Mouse (Mus musculus): Measurements from ENCODE around the gene Cobll1.
"Not testable (repeated sequence)": the region's sequence is repeated elsewhere in the genome, so short reads cannot be mapped to it uniquely, and the experiment has no call there.

Gene Cobll1

DNA sequence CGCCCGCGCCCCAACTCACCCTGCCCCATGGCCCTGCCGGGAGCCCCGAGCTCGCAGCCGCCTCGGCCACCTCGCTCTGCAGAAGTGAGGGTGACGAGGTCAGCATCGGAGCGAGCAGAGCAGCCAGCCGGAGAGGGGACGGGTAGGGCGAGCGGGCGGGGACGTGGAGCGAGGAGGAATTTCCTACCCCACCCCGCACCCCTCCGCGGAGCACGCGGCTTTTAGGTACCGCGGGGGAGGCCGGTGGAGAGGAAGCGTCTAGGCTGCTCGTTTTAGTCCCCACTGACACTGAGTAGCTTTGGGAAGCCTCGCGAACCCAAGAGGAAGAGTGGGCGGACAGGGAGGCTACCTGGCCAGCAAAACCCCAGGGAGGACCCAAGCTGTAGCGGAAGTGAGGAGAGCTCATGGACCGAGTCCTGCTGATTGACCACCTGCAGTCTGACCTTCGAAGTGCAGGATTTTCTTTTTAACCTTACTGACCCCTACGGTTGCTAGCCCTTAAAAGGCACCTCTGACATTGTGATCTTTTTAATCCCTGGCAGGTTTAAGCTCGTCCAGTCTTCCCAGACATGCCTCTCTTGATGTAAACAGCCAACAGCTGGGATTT lies at the start of gene Cobll1:
Gene Cobll1 (minus strand): TSS at position 440 of the 607 bp plus-strand sequence.
- DNase-seq = peak in 1 of 2 experiments; percentile 70

- DNase-seq = no peak
These were observed 49.5 kb upstream of the Cobll1 start for GRCm38 (mm10) chr2:65288696-65289095.

DNA sequence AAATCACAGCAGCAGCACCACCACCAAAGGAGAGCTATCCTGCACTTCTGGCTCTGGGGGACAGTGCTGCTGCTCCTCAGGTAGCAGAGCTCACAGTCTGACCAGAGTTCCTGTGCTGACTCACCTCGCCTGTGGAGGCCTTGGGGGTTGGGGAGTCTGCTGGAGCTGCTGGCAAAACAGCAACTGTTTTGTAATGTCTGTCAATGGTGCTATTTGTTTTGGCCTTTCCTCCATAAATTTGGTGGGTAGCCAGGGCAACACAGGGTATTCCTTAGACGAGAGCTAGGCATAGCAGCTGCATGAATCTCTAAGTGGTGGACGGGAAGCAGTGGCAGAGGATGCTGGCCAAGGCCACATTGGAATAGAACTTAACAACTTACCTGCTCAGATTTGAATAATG lies 46.2 kb upstream of the Cobll1 start:
- peak; percentile 34 to 62 for DNase-seq

DNA sequence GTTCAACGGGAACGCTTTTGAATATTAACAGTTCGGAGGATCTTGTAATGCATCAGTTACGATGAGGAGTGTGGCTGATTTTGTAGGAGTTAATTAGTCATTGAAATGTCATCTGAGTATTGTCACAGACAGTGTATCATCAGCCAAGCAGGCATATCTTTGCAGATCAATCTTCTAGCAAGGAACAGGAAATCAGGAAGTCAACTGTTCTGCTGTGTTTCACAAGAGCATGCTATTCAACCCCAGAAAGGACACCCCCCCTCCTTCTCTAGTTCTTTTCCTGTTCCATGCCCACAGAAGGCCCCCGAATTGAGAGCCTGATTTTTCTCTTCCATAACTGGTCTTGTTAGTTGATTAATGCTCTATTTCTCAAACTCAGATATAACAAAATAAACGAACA lies 43.8 kb upstream of the Cobll1 start:
- no peak for DNase-seq

GRCm38 (mm10) chr2:65279029-65279690 lies 40.0 kb upstream of the Cobll1 start:
- DNase-seq = no peak

DNA sequence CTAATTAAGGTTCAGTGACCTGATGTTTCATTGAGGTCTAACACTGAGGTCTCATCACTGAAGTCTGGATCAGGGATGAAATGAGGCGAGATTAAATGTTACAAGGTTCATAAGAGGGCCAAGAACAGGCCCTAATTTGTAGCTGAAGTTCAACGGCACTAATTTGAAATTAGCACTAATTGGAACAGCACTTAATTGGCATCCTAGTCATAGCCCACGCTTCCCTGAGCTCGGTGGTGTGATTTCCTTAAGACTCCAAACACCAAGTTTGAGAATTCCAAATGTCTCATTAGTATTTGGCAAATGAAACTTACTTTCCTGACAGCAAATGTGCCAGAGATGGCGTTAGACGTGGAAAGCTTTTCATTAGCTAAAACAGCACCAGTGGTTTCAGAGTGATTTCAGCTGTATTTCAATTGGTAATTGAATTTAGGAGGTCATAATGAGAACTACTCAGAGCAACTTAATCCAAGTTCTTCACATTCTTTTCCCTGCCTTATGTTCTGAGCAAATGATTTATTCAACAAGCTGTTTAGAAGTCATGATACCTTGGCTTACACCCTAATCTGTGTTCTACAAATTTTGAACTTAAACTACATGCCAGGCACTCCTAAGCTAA lies 36.3 kb upstream of the Cobll1 start:
- no peak for DNase-seq

DNA sequence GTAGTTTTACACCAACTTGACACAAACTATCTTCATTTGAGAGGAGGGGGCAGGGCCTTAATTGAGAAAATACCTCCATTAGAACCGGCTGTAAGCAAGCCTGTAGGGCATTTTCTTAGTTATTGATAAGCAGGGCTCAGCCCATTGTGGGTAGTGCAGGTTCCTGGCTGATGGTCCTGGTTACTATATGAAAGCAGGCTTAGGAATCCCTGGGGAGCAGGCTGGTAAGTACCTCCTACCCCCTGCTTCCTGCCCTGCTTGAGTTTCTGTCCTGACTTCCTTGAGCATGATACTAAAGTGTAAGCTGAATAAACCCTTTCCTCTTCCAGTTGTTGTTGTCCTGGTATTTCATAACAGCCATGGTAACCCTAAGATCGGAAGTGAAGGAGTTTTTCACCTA lies 34.7 kb upstream of the Cobll1 start:
- no peak for DNase-seq

GRCm38 (mm10) chr2:65268731-65269130 lies 29.5 kb upstream of the Cobll1 start:
- no peak for DNase-seq

GRCm38 (mm10) chr2:65267834-65268233 lies 28.6 kb upstream of the Cobll1 start:
- no peak for DNase-seq

GRCm38 (mm10) chr2:65266576-65267299 lies 27.5 kb upstream of the Cobll1 start:
- no peak for DNase-seq

- DNase-seq = peak; percentile 18 to 32
These were observed 23.0 kb upstream of the Cobll1 start for GRCm38 (mm10) chr2:65262251-65262650.

- DNase-seq = not testable (repeated sequence)
These were observed 21.6 kb upstream of the Cobll1 start for GRCm38 (mm10) chr2:65260828-65261227.

DNA sequence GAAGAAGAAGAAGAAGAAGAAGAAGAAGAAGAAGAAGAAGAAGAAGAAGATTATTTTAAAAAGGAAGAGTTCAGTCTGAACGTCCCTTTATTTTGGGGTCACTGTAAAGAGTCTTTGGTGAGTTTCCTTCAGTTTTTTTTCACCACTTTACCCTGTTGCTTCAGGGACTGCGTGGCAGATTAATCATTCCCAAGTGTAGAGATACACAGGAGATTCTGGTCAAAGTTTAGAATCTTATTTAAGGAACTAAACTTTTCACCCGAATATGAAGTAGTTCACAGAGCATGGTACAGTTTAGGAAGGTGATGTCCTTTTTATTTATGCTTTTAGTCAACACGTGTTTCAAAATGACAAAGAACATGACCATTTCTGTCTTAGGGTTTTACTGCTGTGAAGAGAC lies 21.2 kb upstream of the Cobll1 start:
- DNase-seq = no peak

DNA sequence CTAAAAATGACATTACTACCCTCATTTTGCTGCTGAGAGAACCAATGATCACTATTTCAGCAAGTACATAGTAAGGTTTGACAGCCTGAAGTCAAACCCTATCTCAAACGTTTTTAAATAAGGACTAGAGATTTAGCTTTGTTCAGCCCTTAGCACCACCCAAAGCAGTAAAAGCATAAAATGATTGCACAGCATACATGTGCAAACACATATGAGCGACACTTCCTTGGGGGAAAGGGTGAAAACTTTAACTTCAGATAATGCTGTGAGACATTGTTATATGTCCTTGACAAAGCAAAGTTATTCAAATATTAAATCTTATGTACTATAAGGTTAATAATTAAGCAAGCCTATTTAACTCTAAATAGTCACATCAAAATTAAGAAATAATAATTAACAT lies 18.2 kb upstream of the Cobll1 start:
- DNase-seq = no peak

DNA sequence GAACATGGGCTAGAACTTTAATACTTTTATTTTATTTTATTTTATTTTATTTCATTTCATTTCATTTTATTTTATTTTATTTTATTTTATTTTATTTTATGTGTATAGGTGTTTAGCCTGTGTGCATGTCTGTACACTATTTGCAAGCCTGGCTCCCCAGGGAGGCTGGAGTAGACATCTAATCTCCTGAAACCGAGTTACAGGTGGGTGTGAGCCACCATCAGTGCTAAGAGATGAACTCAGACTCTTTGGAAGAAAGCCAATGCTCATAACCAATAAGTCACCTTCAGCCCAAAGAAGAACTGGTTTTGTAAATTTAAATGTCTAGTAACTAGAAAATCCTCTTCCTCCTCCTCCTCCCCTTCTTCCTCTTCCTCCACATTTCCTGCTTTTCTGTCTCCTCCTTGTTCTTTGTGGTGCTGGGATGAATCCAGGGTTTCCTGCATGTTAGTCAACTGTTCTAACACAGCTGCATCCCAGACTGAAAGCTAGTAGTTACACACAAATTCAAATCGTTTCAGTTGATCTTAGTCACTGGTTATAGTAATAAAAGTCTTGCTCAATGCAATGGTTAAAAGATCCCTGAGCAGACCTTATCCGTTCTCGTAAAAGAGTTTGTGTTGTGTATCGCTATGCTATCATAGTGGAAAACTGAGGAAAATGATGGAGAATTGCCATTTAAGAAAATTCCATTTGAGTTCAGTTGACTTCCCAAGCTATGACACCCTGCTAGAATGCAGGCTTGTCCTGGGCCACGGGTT lies 17.5 kb upstream of the Cobll1 start:
- DNase-seq = no peak

- no peak for DNase-seq
These were observed 11.4 kb upstream of the Cobll1 start for GRCm38 (mm10) chr2:65250589-65251104.

DNA sequence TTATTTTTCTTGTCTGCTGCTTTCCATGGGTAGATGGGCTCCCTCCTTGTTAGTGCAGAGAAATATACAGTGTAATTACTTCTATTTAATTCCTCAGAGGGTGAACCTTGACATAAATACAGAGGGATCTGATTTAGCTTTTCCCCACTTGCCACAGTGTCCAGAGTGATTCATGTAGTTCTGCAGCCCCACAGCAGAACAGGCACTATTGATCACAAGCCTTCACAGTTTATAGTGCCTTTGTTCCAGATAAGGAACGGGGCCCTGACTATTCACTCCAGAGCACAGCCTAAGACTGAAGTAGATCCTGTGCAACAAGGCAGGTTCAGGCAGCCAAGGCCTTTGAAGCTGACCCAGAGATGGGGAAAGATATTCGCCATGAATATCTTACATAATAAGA lies 10.4 kb upstream of the Cobll1 start:
- no peak for DNase-seq

DNA sequence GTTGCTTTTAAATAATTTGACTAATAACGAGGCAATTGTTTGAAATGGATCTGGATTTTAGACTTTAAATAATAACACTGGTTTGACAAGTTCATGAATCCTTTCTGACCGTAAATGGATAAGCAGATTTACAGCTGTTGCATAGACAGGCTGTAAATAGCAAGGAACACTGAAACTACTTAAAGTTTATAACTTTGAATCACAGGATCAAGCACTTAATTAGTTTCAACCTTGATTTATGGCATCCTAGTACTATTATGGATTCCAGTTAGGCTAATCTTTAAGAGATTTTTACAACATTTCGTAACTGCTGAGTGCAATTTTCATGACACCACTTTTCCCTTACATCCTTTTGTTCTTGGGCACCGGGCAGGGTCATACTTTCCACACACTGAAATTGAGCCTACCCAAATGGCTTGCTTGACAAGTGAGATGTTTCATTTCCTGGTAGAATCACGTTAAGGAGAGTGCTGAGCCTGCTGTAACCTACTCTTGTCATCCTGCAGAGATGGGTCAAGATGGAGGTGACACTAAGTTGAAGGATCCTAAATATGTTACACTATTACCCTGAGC lies 1.1 kb upstream of the Cobll1 start:
- DNase-seq = no peak

DNA sequence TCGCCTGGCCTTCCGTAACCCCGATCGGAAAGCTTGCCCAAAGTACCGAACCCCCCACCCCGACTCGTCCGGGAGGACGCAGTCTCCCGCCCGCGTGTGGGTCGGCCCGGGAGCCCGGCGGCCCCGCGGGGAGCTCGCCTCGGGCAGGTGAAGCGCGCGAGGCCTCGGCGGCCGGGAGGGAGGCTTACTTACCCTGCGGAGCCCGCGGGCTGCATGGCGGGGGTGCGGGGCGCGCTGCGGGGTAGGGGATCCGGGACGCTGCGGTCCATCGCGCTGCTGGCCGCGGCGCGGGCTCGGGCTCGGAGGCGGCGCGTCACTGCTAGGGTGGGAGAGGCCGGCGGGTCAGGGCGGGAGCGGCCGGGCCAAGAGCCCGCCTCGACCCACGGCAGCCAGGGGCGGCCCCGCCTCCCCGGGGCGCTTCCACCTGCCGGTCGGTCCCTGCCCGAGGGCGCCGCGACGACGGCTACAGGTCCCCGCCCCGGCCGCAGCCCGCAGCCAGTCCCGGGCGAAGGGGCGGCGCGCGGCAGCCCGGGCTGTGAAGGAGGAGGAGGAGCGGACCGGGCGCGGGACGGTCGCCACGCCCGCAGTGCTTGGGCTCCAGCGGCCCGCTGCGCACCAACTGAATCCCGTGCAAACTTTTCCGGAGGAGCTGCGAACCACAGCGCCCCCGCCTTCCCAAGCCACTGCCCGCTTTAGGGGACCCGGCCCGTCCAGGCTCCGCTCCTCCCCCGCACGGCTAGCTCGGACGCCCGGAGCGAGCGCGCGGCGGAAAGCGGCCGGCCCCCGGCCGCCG lies 836 bp downstream of the Cobll1 start:
- peak; percentile 91 to 94 for DNase-seq

GRCm38 (mm10) chr2:65237610-65238170 lies 1.5 kb downstream of the Cobll1 start:
- peak; percentile 73 to 85 for DNase-seq

GRCm38 (mm10) chr2:65237116-65237515 lies 2.1 kb downstream of the Cobll1 start:
- DNase-seq = no peak

Data from lung, adult 18-20 months (tissue).